Mouse (Mus musculus): Measurements from ENCODE around the gene Gm20388. TPM values are rescaled to one million over a fixed set of nuclear protein-coding genes. Genes with fewer than 3 reads are reported as not detected.

Gm20388 gene
- polyA plus RNA-seq, 1 experiment from 2014 or later: not detected

DNA sequence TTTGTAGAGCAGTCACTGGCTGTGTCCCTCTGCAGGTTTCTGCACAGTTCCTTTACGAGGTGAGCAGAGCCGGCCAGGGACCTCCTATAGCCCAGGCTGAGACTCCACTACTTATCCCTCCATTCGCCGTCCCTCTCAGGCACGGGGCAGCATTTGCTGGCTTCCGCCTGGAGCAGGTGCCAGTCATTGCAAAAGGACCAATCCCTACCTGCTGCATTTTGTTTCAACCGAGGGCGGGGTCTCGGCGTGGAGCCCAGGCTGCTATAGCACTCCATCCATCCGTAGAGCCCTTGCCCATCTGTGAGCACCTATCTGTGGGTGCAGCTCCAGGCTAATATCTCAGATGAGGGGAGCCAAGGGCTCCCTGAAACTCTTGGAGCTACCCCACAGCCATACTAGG lies 2759.4 kb downstream of the Gm20388 start:
- Histone ChIP-seq H3K4me1 (ENCODE audit: control insufficient read depth, insufficient read depth, low read length) (peaks cover 8% of the 10 kb centered on the region), H3K36me3 (ENCODE audit: control insufficient read depth, insufficient read depth, low read length) (no peaks in the 10 kb centered on the region), H3K4me2 (no peak overlapping the region), H3K27me3 (ENCODE audit: control insufficient read depth, insufficient read depth, low read length) (peaks cover 8% of the 10 kb centered on the region), H3K27ac (ENCODE audit: low read depth, low read length) (no peak overlapping the region), H3K4me3 (ENCODE audit: low read depth, low read length) (no peak overlapping the region), H3K9ac (ENCODE audit: low read length) (no peak overlapping the region), H3K9me3 (ENCODE audit: control insufficient read depth, low read length) (no peaks in the 10 kb centered on the region)
- ATAC-seq (ENCODE audit: low FRiP score): no peak
- WGBS: 13% methylated on average over 11 of the region's 11 CpGs
- no peak for DNase-seq (ENCODE audit: low spot score, missing footprints)

GRCm38 (mm10) chr8:122670718-122671117 lies 2760.1 kb downstream of the Gm20388 start:
- DNase-seq (ENCODE audit: low spot score, missing footprints) (no peak), ATAC-seq (ENCODE audit: low FRiP score) (no peak)
- WGBS: 48% methylated on average over 3 of the region's 3 CpGs
- Histone ChIP-seq H3K9ac (ENCODE audit: low read length) (no peak overlapping the region), H3K9me3 (ENCODE audit: control insufficient read depth, low read length) (no peaks in the 10 kb centered on the region), H3K27me3 (ENCODE audit: control insufficient read depth, insufficient read depth, low read length) (peaks cover 13% of the 10 kb centered on the region), H3K27ac (ENCODE audit: low read depth, low read length) (no peak overlapping the region), H3K4me1 (ENCODE audit: control insufficient read depth, insufficient read depth, low read length) (peaks cover 8% of the 10 kb centered on the region), H3K4me2 (no peak overlapping the region), H3K36me3 (ENCODE audit: control insufficient read depth, insufficient read depth, low read length) (no peaks in the 10 kb centered on the region), H3K4me3 (ENCODE audit: low read depth, low read length) (no peak overlapping the region)

- Histone ChIP-seq H3K27me3 (ENCODE audit: control insufficient read depth, insufficient read depth, low read length) (peaks cover 21% of the 10 kb centered on the region), H3K4me2 (no peak overlapping the region), H3K9ac (ENCODE audit: low read length) (no peak overlapping the region), H3K9me3 (ENCODE audit: control insufficient read depth, low read length) (no peaks in the 10 kb centered on the region), H3K4me1 (ENCODE audit: control insufficient read depth, insufficient read depth, low read length) (peaks cover 6% of the 10 kb centered on the region), H3K36me3 (ENCODE audit: control insufficient read depth, insufficient read depth, low read length) (no peaks in the 10 kb centered on the region), H3K27ac (ENCODE audit: low read depth, low read length) (no peak overlapping the region), H3K4me3 (ENCODE audit: low read depth, low read length) (no peak overlapping the region)
- WGBS: 80% methylated on average over 6 of the region's 6 CpGs
- no peak for DNase-seq (ENCODE audit: low spot score, missing footprints)
- no peak for ATAC-seq (ENCODE audit: low FRiP score)
These were observed 2761.3 kb downstream of the Gm20388 start for GRCm38 (mm10) chr8:122671894-122672293.

DNA sequence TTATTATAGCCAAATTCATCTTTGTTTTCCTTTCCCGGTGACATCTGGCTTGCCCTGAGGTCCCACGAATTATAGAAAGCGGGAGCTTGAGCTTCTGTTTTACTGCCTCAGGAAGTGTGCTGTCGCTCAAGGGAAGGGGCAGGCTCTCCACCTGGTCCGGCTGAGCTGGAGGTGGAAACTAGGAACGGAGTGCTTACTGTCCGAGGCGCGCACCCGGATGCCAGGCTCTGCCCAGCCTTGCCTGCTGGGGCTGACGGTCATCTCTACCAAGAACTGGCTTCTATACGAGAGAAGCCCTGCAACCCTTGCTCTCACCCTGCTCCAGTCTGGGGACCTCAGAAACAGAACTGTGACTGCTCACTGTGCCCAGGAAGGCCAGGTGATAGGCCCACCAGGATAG lies 2763.3 kb downstream of the Gm20388 start:
- peaks cover 39% of the 10 kb centered on the region for H3K27me3 ChIP-seq (ENCODE audit: control insufficient read depth, insufficient read depth, low read length)
- H3K4me1 ChIP-seq (ENCODE audit: control insufficient read depth, insufficient read depth, low read length): peaks cover 13% of the 10 kb centered on the region
- DNase-seq (ENCODE audit: low spot score, missing footprints) (no peak), ATAC-seq (ENCODE audit: low FRiP score) (no peak)
- no peak overlapping the region for H3K9ac ChIP-seq (ENCODE audit: low read length)
- H3K27ac ChIP-seq (ENCODE audit: low read depth, low read length): no peak overlapping the region
- no peaks in the 10 kb centered on the region for H3K36me3 ChIP-seq (ENCODE audit: control insufficient read depth, insufficient read depth, low read length)
- no peaks in the 10 kb centered on the region for H3K9me3 ChIP-seq (ENCODE audit: control insufficient read depth, low read length)
- WGBS: 88% methylated on average over 12 of the region's 12 CpGs
- H3K4me2 ChIP-seq: no peak overlapping the region
- no peak overlapping the region for H3K4me3 ChIP-seq (ENCODE audit: low read depth, low read length)

- Histone ChIP-seq H3K27ac (ENCODE audit: low read depth, low read length) (no peak overlapping the region), H3K36me3 (ENCODE audit: control insufficient read depth, insufficient read depth, low read length) (no peaks in the 10 kb centered on the region), H3K27me3 (ENCODE audit: control insufficient read depth, insufficient read depth, low read length) (peaks cover 46% of the 10 kb centered on the region), H3K9me3 (ENCODE audit: control insufficient read depth, low read length) (no peaks in the 10 kb centered on the region), H3K4me1 (ENCODE audit: control insufficient read depth, insufficient read depth, low read length) (peaks cover 10% of the 10 kb centered on the region), H3K4me3 (ENCODE audit: low read depth, low read length) (no peak overlapping the region), H3K9ac (ENCODE audit: low read length) (no peak overlapping the region), H3K4me2 (no peak overlapping the region)
- WGBS: 44% methylated on average over 7 of the region's 7 CpGs
- DNase-seq (ENCODE audit: low spot score, missing footprints) (no peak), ATAC-seq (ENCODE audit: low FRiP score) (no peak)
These were observed 2764.4 kb downstream of the Gm20388 start for GRCm38 (mm10) chr8:122674999-122675398.

- H3K4me3 ChIP-seq (ENCODE audit: low read depth, low read length): peak overlapping the region; percentile 66
- no peaks in the 10 kb centered on the region for H3K36me3 ChIP-seq (ENCODE audit: control insufficient read depth, insufficient read depth, low read length)
- peaks cover 9% of the 10 kb centered on the region for H3K4me1 ChIP-seq (ENCODE audit: control insufficient read depth, insufficient read depth, low read length)
- H3K27ac ChIP-seq (ENCODE audit: low read depth, low read length): no peak overlapping the region
- peaks cover 45% of the 10 kb centered on the region for H3K27me3 ChIP-seq (ENCODE audit: control insufficient read depth, insufficient read depth, low read length)
- WGBS: 80% methylated on average over 17 of the region's 17 CpGs
- no peak for DNase-seq (ENCODE audit: low spot score, missing footprints)
- peak overlapping the region; percentile 90 for H3K4me2 ChIP-seq
- ATAC-seq (ENCODE audit: low FRiP score): no peak
- no peaks in the 10 kb centered on the region for H3K9me3 ChIP-seq (ENCODE audit: control insufficient read depth, low read length)
- H3K9ac ChIP-seq (ENCODE audit: low read length): no peak overlapping the region
These were observed 2765.2 kb downstream of the Gm20388 start for GRCm38 (mm10) chr8:122675596-122676420.

GRCm38 (mm10) chr8:122676621-122677480 lies 2766.2 kb downstream of the Gm20388 start:
- Histone ChIP-seq H3K27ac (ENCODE audit: low read depth, low read length) (peak overlapping the region; percentile 52), H3K4me3 (ENCODE audit: low read depth, low read length) (peak overlapping the region; percentile 66), H3K27me3 (ENCODE audit: control insufficient read depth, insufficient read depth, low read length) (peaks cover 42% of the 10 kb centered on the region), H3K9me3 (ENCODE audit: control insufficient read depth, low read length) (no peaks in the 10 kb centered on the region), H3K4me2 (peak overlapping the region; percentile 90), H3K36me3 (ENCODE audit: control insufficient read depth, insufficient read depth, low read length) (no peaks in the 10 kb centered on the region), H3K4me1 (ENCODE audit: control insufficient read depth, insufficient read depth, low read length) (peaks cover 7% of the 10 kb centered on the region; the same call in 1 of the 2 replicates), H3K9ac (ENCODE audit: low read length) (peak overlapping the region; percentile 74)
- WGBS: 15% methylated on average over 16 of the region's 16 CpGs
- peak; percentile 20 for ATAC-seq (ENCODE audit: low FRiP score)
- peak; percentile 93 for DNase-seq (ENCODE audit: low spot score, missing footprints)

GRCm38 (mm10) chr8:122677481-122678021 lies 2766.9 kb downstream of the Gm20388 start:
- peaks cover 42% of the 10 kb centered on the region for H3K27me3 ChIP-seq (ENCODE audit: control insufficient read depth, insufficient read depth, low read length)
- ATAC-seq (ENCODE audit: low FRiP score) (peak; percentile 7; the same call in 1 of the 2 replicates), DNase-seq (ENCODE audit: low spot score, missing footprints) (peak; percentile 93)
- 2% methylated on average over 30 of the region's 35 CpGs for WGBS
- H3K4me2 ChIP-seq: peak overlapping the region; percentile 90
- H3K9me3 ChIP-seq (ENCODE audit: control insufficient read depth, low read length): no peaks in the 10 kb centered on the region
- peaks cover 7% of the 10 kb centered on the region; the same call in 1 of the 2 replicates for H3K4me1 ChIP-seq (ENCODE audit: control insufficient read depth, insufficient read depth, low read length)
- H3K4me3 ChIP-seq (ENCODE audit: low read depth, low read length): peak overlapping the region; percentile 66
- peak overlapping the region; percentile 74 for H3K9ac ChIP-seq (ENCODE audit: low read length)
- peak overlapping the region; percentile 65 for H3K27ac ChIP-seq (ENCODE audit: low read depth, low read length)
- no peaks in the 10 kb centered on the region for H3K36me3 ChIP-seq (ENCODE audit: control insufficient read depth, insufficient read depth, low read length)

Measured in midbrain, embryonic 11.5 days (tissue).